Mouse (Mus musculus) heart, embryonic 11.5 days (tissue): Measurements from ENCODE around the gene 4930562C15Rik. TPM values are rescaled to one million over a fixed set of nuclear protein-coding genes. Genes with fewer than 3 reads are reported as not detected.

Experiments used
- ATAC-seq: fragments of 200-750 bp; cut with Nextera tagmentation; replicated peaks from 2 replicates; pipeline ENCODE4 v1.8.0; 2017; ENCODE audit warnings: moderate library complexity; ENCODE audit not compliant: insufficient number of reproducible peaks, low FRiP score, low TSS enrichment
- H3K27ac ChIP-seq: fragments of 300-500 bp; sonication (generic); 2 replicates; pipeline ENCODE4 v1.5.1; 2014; ENCODE audit warnings: mild to moderate bottlenecking, low read depth, low read length
- H3K27me3 ChIP-seq: fragments of 300-500 bp; sonication (generic); 2 replicates; pipeline ENCODE4 v1.6.1; 2014; ENCODE audit warnings: mild to moderate bottlenecking, low read length, mixed read lengths; ENCODE audit not compliant: control insufficient read depth, insufficient read depth
- H3K36me3 ChIP-seq: fragments of 300-500 bp; sonication (generic); 2 replicates; pipeline ENCODE4 v1.6.1; 2014; ENCODE audit warnings: mild to moderate bottlenecking, low read length, moderate library complexity, mixed read lengths; ENCODE audit not compliant: control insufficient read depth, insufficient read depth
- H3K4me1 ChIP-seq: fragments of 300-500 bp; sonication (generic); 2 replicates; pipeline ENCODE4 v1.6.1; 2014; ENCODE audit warnings: low read length; ENCODE audit not compliant: control insufficient read depth, insufficient read depth
- H3K4me2 ChIP-seq: fragments of 300-500 bp; sonication (generic); 2 replicates; pipeline ENCODE4 v1.6.1; 2014; ENCODE audit warnings: mild to moderate bottlenecking, moderate library complexity
- H3K4me3 ChIP-seq: fragments of 300-500 bp; sonication (generic); 2 replicates; pipeline ENCODE4 v1.5.1; 2014; ENCODE audit warnings: low read depth, low read length
- H3K9ac ChIP-seq: fragments of 300-500 bp; sonication (generic); 2 replicates; pipeline ENCODE4 v1.6.1; 2014; ENCODE audit warnings: mild to moderate bottlenecking, low read depth, low read length, moderate library complexity
- H3K9me3 ChIP-seq: fragments of 300-500 bp; sonication (generic); replicated peaks from 2 replicates; pipeline ENCODE4 v1.6.1; 2016; ENCODE audit warnings: low read length; ENCODE audit not compliant: control insufficient read depth
- WGBS: fragments of 180-500 bp; shearing (Covaris S2); extraction: QIAGEN DNeasy Blood & Tissue Kit; methylation state at CpG from one replicate; pipeline ENCODE4 v1.1.7; 2014; ENCODE audit not compliant: insufficient replicate concordance; 5-methylcytosine and 5-hydroxymethylcytosine counted together
- polyA plus RNA-seq: library from polyadenylated mRNA; unstranded; fragments of >200 nt; fragmentation: Nextera tagmentation; extraction: Ambion mirVana; gene quantifications from 2 replicates; pipeline ENCODE4 v1.2.1, GENCODE M21; 2014

Gene 4930562C15Rik
- polyA plus RNA-seq, 1 experiment from 2014 or later: 0.79 TPM

DNA sequence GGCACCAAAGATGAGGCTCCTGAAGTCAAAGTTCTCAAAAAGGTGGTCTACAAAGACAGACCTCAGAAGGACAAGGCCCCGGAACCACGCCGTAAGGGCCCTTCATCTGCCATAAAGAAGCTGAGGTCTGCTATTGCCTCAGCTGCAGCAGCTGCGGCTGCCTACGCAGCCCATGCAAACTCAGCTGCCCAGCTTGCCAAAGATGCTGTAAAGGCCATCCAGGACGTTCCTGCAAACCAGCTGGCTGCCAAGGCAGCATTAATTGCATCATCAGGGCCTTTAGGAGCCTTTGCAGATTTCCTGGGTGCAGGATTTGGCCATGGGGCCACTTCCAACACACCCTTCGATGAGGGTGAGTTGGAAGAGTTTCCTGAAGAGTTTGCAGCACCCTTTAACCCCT lies 15.1 kb downstream of the 4930562C15Rik start:
- H3K9ac ChIP-seq: no peak overlapping the region
- H3K36me3 ChIP-seq: no peaks in the 10 kb centered on the region
- H3K4me1 ChIP-seq: no peaks in the 10 kb centered on the region
- no peaks in the 10 kb centered on the region for H3K27me3 ChIP-seq
- no peaks in the 10 kb centered on the region for H3K9me3 ChIP-seq
- H3K4me2 ChIP-seq: no peak overlapping the region
- ATAC-seq: no peak
- no peak overlapping the region for H3K4me3 ChIP-seq
- 79% methylated on average over 7 of the region's 7 CpGs for WGBS
- H3K27ac ChIP-seq: no peak overlapping the region

DNA sequence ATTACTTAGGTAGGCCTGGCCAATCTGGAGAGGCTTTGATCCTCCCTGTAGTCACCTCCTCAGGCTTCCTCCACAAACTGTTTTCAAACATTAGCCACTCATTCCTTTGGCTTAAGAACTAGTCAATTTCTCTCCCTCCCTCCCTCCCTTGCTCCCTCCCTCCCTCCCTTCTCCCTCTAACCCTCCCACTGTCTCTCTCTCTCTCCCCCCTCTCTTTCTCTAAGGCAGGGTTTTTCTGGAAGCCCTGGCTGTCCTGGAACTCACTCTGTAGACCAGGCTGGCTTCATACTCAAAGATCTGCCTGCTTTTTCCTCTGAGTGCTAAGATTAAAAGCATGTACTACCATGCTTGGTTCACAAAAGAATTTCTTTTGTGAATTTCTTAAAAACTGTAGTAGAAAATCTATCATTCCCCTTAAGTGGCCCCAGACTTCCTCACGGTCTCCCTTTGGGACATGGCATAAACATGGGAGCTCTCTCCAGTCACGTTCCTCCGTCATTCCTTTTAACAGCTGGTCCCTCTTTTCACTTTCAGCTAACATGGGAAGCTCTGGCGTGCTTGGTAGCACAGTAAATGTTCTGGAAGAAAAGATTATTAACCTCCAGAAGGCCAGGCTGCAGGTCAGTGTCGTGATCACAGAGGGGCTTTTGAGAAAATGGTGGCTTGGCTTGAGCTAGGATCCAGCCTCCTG lies 15.9 kb downstream of the 4930562C15Rik start:
- Histone ChIP-seq H3K27me3 (no peaks in the 10 kb centered on the region), H3K9me3 (no peaks in the 10 kb centered on the region), H3K9ac (no peak overlapping the region), H3K4me3 (no peak overlapping the region), H3K4me1 (no peaks in the 10 kb centered on the region), H3K4me2 (no peak overlapping the region), H3K36me3 (no peaks in the 10 kb centered on the region), H3K27ac (no peak overlapping the region)
- WGBS: 64% methylated on average over 5 of the region's 5 CpGs
- ATAC-seq: no peak

GRCm38 (mm10) chr16:4855046-4855650 lies 19.9 kb downstream of the 4930562C15Rik start:
- Histone ChIP-seq H3K4me2 (no peak overlapping the region), H3K4me3 (no peak overlapping the region), H3K9me3 (no peaks in the 10 kb centered on the region), H3K36me3 (no peaks in the 10 kb centered on the region), H3K27ac (no peak overlapping the region), H3K4me1 (no peaks in the 10 kb centered on the region), H3K9ac (no peak overlapping the region), H3K27me3 (no peaks in the 10 kb centered on the region)
- 33% methylated on average over 5 of the region's 5 CpGs for WGBS
- ATAC-seq: no peak

- 43% methylated on average over 10 of the region's 10 CpGs for WGBS
- no peak overlapping the region for H3K4me2 ChIP-seq
- no peak overlapping the region for H3K4me3 ChIP-seq
- no peak overlapping the region for H3K27ac ChIP-seq
- H3K4me1 ChIP-seq: 0 out of 2 replicates have a peak, but pooled peaks cover 4% of the 10 kb centered on the region
- no peak overlapping the region for H3K9ac ChIP-seq
- no peaks in the 10 kb centered on the region for H3K27me3 ChIP-seq
- H3K9me3 ChIP-seq: no peaks in the 10 kb centered on the region
- no peak for ATAC-seq
- H3K36me3 ChIP-seq: no peaks in the 10 kb centered on the region
These were observed 26.2 kb downstream of the 4930562C15Rik start for GRCm38 (mm10) chr16:4861392-4861791.

DNA sequence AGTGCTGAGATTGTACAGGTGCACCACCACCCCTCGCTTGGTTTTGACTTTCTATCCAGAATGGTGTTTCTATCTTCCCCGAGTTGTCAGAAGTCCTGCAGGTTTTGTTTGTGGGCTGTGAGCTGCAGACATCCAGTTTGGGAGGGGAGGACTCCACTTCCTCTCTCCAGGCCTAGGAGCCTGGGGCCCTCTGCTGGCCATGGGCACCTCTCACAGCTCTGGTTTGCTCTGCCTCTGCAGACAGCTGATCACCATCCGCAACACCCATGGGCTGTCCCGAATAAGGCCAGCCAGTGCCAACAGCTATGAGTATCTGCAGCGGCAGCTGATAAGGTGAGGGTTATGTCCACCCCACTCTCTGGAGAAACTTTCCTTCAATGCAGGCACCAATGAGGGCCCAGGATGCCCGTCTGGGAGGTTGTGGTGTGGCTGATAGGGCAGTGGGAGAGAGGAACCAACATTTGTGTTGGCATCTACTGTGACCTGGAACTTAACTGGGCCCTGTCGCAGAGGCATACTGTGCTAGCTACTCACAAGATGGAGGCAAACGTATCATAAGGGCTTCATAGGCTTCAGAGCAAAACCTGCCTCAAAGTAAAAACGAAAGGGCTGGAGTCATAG lies 27.8 kb downstream of the 4930562C15Rik start:
- no peak overlapping the region for H3K4me2 ChIP-seq
- no peaks in the 10 kb centered on the region for H3K9me3 ChIP-seq
- H3K27me3 ChIP-seq: no peaks in the 10 kb centered on the region
- no peak overlapping the region for H3K9ac ChIP-seq
- 0 out of 2 replicates have a peak, but pooled peaks cover 4% of the 10 kb centered on the region for H3K4me1 ChIP-seq
- ATAC-seq: peak; percentile 79
- 34% methylated on average over 9 of the region's 9 CpGs for WGBS
- H3K27ac ChIP-seq: no peak overlapping the region
- H3K36me3 ChIP-seq: no peaks in the 10 kb centered on the region
- H3K4me3 ChIP-seq: no peak overlapping the region

DNA sequence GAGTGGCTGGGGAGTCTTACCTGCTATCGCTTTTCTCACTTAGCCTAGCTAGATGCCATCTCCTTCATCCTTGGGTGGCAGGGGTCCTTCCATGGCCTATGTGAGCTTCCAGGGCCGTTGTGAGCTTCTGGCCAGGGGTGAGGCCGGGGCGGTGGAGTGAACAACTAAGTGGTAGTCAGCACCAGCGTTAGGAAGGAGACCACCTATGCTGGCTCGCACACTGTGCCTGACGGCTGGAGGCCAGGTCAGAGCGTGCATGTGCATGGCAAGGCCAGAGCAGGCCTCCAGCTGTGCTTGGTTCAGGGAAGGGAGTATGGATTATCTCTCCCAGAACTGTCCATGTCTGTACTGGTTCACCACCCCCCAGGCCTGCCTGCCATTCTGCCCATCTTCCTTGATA lies 28.5 kb downstream of the 4930562C15Rik start:
- no peaks in the 10 kb centered on the region for H3K27me3 ChIP-seq
- ATAC-seq: no peak
- no peak overlapping the region for H3K4me2 ChIP-seq
- no peak overlapping the region for H3K27ac ChIP-seq
- no peaks in the 10 kb centered on the region for H3K36me3 ChIP-seq
- no peaks in the 10 kb centered on the region for H3K9me3 ChIP-seq
- WGBS: 76% methylated on average over 8 of the region's 8 CpGs
- H3K4me3 ChIP-seq: no peak overlapping the region
- H3K9ac ChIP-seq: no peak overlapping the region
- H3K4me1 ChIP-seq: 0 out of 2 replicates have a peak, but pooled peaks cover 4% of the 10 kb centered on the region

DNA sequence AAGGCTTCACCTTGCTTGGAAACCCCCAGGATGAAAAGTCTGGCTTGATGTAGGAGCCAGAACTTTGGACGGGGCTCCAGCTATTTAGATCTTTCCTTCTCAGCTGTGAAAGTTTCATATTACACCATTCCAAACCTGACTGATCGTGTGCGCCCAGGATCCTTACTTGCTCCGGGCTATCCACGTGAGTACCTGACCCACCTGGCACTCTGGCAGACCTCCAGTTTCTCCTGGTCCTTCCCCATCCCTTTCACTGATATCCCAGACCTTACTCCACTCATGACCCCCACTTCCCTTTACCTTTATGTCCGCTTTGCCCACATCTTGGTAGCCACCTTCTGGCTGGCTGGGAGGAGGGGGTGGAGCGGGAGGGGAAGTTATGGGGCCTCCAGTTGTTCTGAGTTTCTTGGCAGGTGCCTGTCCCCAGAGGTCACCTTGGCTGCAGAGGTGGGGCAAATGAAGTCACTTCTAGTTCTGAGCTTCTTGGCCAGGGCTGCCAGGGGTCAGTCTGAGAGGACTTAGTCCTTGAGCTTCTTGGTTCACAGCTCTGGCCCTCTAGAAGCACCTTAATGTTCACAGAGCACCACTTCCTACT lies 31.0 kb downstream of the 4930562C15Rik start:
- 70% methylated on average over 7 of the region's 7 CpGs for WGBS
- no peaks in the 10 kb centered on the region for H3K9me3 ChIP-seq
- 0 out of 2 replicates have a peak, but pooled peaks cover 4% of the 10 kb centered on the region for H3K4me1 ChIP-seq
- peaks cover 2% of the 10 kb centered on the region; the same call in 1 of the 2 replicates for H3K36me3 ChIP-seq
- H3K27ac ChIP-seq: no peak overlapping the region
- no peak overlapping the region for H3K4me2 ChIP-seq
- H3K9ac ChIP-seq: no peak overlapping the region
- no peak overlapping the region for H3K4me3 ChIP-seq
- ATAC-seq: no peak
- H3K27me3 ChIP-seq: no peaks in the 10 kb centered on the region

- no peaks in the 10 kb centered on the region for H3K9me3 ChIP-seq
- no peaks in the 10 kb centered on the region for H3K27me3 ChIP-seq
- no peak overlapping the region for H3K27ac ChIP-seq
- H3K4me3 ChIP-seq: no peak overlapping the region
- 0 out of 2 replicates have a peak, but pooled peaks cover 6% of the 10 kb centered on the region for H3K4me1 ChIP-seq
- H3K36me3 ChIP-seq: peaks cover 11% of the 10 kb centered on the region
- H3K4me2 ChIP-seq: no peak overlapping the region
- no peak overlapping the region for H3K9ac ChIP-seq
- no peak for ATAC-seq
- WGBS: 88% methylated on average over 5 of the region's 5 CpGs
These were observed 35.3 kb downstream of the 4930562C15Rik start for GRCm38 (mm10) chr16:4870490-4870889.
